Mouse (Mus musculus): Measurements from ENCODE around the gene Gas2l3.

DNA sequence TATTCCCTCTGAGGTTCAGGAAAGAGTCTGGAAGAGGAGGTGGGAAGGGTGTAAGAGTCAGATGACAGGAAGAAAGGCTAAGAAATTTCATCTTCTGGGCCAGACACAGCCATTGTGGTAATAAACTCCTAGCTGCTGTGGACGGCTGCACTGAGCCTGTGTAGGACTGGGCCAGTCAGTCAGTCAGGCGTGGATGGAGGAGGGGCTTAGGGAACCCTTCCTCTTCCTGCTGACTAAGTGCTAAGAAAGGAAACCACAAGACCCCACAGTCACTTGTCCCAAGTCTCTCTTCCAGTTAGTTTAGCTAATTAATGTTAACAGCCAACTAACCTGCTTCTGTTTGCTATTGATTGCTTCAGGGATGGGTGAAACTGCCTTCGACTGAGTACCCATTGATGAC is 28.3 kb downstream of the Gas2l3 start:
- TF ChIP-seq POLR2AphosphoS2 (IDR thresholded peaks at IDR 0.05; ENCODE audit: low read length) (no peak), POLR2A (IDR thresholded peaks at IDR 0.05; ENCODE audit: control insufficient read depth in 1 of 2, insufficient read depth in 1 of 2, low read depth in 1 of 2, low read length in 2 of 2, poor library complexity in 1 of 2) (no peak), ZNF384 (IDR thresholded peaks at IDR 0.05; ENCODE audit: low read depth, low read length) (no peak), EP300 (IDR thresholded peaks at IDR 0.05; ENCODE audit: low read depth in 1 of 2, low read length in 2 of 2) (no peak), POLR2AphosphoS5 (IDR thresholded peaks at IDR 0.05; ENCODE audit: borderline replicate concordance, low read depth, low read length) (no peak), CHD2 (IDR thresholded peaks at IDR 0.05; ENCODE audit: low read length) (no peak), RCOR1 (IDR thresholded peaks at IDR 0.05; ENCODE audit: low read depth, low read length) (no peak), GABPA (IDR thresholded peaks at IDR 0.05; ENCODE audit: low read depth, low read length) (no peak), CHD1 (IDR thresholded peaks at IDR 0.05; ENCODE audit: low read depth, low read length) (no peak), BHLHE40 (IDR thresholded peaks at IDR 0.05; ENCODE audit: borderline replicate concordance, low read depth, low read length) (no peak)

All from MEL (cell line).